Mouse (Mus musculus) cerebellum, postnatal 4 days (tissue): Measurements from ENCODE around the gene Ulk1.
"Not testable (repeated sequence)": the region's sequence is repeated elsewhere in the genome, so short reads cannot be mapped to it uniquely, and the experiment has no call there.

ENCODE experiments used
- DNase-seq, 2 experiments: peaks; one replicate each; pipeline ENCODE4 v3.0.0; 2022; ENCODE audit warnings: low spot score in 2 of 2, mixed read lengths in 1 of 2

The Ulk1 gene

DNA sequence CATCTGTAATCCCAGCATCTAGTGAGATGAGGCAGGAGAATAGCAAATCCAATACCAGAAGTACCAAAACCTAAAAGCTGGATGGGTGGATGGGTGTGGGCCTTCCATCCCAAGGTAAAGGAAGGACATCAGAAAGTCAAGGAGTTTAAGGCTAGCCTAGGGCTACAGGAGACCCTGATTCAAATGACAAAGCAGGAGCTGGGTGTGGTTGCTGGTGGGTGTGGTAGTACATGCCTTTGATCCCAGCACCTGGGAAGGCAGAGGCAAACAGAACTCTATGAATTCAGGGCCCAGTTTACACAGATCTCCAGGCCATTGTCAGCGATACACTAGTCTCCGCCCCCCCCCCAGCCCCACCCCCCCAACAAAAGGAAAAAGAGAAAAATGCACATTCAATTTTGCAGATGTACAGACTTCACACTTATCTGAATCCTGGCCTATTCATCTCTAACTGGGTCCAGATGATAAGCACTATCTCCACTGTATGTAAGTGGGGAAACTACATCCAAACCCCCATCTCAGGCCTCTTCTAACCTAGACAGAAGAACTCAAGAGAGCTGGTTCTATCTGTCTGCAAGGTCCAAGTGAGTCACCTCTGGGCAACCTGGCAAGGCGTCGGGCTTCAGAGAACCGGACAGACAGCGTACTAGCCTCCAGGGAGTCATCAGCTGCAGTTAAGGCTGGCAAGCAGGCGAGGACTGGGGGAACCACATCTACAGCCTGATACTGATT is 5.7 kb downstream of the Ulk1 start:
- DNase-seq: no peak

DNA sequence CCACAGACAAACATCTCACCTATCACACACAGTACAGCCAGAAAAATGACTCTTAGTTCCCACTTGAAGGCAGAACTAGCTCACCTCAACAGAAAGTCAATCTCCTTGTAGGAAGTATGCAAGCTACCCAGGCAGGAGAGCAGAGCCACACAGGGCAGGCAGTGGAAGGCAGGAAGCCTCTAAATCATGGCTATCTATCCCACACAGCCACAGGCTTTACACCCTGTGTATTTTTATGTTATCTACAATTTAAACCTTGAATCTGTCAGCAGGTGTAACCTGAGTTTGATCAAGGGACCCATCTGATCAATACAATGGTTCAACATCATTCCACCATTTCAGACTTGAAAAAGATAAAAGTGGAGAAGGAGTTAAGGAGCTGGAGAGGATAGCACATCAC is 7.1 kb downstream of the Ulk1 start:
- no peak for DNase-seq

DNA sequence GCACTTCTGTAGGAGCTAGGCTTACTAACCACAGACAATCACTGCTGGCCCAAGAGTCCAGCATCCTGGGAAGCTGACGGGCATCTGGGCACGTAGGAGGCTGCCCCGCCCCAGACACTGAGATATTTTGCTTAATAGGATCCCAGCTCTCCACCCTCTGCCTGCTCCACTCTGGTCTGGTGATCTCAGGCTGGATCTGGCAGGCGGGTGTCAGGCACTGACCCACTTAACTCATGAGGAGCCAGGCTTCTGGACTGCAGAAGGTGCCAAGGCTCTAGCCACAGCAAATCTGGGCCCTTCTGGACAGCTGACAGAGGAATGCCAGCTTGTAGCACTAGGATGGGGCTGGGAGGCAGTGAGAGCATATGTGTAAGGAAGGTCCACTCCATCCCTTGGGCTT is 7.7 kb downstream of the Ulk1 start:
- DNase-seq: no peak

DNA sequence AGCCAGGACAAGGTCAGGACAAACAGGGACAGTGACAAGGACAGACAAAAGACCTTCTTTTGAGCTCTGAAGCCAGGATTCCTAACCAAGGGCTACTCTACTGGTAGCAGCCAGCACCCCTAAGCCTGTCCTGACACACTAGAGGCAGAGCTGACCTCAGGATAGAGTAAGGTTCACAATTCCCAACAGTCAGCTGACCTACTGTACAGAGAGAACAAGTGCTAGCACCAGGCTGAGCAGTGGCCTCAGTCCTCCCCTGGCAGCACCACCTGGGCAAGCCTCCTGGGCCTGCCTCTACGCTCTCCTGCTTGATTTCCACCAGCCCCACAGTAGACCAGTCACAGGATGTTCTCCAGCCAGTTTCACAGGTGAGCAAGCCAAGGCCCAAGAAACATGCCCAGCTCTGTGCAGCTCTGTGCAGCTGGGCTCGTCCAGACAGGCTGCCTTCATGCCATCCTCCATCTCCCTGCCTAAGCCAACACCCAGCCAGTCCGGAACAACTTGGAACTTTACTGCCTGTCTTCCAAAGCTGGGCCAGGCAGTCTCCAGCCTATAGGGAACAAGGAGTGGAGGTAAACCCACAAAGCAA is 8.8 kb downstream of the Ulk1 start:
- DNase-seq: no peak

DNA sequence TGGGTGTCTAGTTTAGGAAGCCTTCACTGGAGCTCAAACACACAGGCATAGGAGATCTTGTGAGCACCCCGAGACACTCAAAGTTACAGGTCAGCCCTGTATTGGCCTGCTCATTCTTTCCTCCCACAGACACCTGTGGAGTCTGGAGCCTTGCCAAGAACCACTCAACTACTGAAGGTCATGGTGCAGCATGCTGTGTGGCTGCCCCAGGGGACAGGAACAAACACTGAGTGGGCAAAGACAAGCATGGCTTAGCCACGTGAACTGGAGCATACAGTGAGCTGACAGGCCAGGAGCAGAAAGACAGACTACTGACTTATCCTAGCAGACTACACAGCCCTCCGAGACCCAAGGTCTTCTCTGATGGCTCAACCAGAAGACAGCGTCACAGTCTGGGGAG is 12.2 kb downstream of the Ulk1 start:
- DNase-seq: no peak

DNA sequence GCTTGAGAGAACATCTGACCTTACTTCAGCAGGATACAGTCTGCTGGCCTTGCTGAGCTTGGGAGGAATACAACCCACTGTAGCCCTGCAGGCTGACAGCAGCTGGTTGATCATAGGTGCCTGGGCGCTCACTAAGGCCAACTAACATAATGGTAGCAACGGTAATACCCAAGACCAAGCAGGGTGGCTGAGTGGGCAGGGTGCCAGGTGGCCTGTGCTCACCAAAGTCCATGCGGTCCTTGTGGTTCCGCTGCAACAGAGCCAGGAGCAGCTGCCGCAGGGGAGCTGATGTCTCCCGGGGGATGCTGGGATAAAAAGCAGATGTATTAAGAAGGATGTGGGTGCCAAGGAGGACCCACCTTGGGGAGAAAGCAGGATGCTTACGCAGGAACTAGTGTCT is 15.5 kb downstream of the Ulk1 start:
- DNase-seq: no peak

DNA sequence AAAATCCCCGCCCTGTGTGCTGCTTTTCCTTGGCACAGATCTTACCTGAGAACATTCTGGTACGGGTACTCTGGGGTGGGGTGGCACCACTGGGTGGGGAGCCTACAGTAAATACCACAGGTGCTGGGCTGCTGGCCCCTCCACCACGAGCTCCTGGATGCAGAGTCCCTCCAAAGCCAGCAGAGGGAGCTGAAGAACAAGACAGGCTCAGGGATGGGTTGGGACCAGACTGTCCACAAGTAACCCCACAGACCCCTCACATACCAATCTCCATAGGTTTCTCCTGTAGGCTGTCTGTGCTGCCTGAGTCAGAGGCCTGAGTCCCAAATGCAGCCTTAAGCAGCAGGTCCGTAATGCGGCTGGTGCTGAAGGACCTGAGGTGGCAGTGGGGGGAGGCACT is 21.2 kb downstream of the Ulk1 start:
- DNase-seq: peak in 1 of 2 experiments; percentile 55

DNA sequence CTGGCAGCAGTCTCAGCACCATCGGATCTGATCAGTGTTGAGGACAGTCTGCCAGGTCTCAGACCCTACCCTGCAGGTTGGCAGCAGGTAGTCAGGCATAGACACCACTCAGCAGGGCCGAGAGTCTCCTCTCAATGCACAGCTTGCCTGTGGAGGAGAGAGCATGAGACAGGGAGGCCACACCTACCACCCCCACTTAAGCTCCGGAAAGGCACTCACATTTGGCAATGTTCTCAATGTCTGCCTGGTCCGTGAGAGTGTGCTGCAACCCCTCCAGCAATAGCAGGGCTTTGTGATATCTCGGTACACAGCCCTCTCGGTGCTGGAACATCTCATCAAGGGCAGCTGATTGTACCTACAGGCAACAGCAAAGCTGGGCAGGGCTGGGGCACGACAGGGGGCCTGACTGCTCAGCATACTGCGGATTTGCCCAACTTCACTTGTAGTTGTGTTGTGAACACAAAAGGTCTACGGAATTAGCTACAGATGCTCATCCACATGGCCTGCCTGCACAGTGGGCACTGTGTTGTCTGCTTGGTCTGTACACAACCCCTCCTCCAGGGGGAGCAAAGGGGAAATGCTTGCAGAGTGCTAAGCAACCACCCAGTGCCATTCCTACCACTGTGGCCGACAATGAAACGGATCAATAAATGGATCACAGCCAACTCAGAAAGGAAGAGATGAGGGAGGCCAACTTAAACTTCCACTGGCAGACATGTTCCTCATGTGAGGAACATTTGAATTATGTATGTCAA is 23.6 kb downstream of the Ulk1 start:
- no peak for DNase-seq

DNA sequence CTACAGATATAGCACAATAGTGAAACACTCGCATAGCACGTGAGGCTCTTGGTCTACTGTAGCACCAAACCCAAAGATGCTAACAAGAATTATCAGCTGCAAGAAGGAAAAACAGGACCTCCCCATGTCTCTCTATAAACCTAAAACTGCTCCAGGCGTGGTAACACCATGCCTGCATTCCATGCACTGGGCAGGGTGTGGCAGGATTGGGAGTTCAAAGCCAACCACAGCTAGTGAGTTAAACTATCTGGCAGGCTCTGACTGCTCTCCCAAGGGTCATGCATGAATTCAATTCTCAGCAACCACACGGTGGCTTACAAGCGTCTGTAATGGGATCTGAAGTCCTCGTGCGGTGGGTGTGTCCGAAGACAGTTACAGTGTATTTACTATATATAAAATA is 26.7 kb downstream of the Ulk1 start:
- no peak for DNase-seq

DNA sequence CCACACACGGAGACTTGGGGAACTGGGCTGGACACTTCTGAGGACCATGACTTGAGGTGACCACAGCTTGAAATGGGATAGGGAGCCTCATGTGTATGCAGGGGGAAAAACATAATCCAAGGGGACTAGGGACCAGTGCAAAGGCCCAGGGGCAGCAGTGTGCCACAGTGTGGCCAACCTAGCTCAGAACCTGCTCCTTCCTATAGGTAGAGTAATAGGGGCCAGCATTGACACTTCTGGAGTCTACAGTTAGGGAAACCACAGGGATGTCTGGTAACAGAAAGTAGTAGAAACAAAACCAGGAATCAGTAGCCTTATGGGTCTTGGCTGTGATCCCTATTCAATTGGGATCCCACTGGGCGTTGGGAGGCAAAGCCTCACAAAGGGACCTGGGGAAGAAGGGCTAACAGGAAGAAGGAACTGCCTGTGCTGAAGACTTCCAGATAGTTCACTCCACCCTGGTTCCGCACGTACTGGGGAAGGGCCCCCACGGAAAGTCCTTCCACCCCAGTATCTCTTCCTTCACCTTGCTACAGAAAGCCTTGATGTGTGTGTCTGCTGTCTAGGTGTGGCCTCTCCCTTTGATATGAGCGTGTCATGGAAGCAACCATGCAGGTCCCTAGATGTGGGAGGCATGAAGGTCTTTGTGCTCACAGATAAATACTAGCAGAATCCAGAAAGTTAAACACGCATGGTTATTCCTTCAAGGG is 28.2 kb downstream of the Ulk1 start:
- no peak for DNase-seq

DNA sequence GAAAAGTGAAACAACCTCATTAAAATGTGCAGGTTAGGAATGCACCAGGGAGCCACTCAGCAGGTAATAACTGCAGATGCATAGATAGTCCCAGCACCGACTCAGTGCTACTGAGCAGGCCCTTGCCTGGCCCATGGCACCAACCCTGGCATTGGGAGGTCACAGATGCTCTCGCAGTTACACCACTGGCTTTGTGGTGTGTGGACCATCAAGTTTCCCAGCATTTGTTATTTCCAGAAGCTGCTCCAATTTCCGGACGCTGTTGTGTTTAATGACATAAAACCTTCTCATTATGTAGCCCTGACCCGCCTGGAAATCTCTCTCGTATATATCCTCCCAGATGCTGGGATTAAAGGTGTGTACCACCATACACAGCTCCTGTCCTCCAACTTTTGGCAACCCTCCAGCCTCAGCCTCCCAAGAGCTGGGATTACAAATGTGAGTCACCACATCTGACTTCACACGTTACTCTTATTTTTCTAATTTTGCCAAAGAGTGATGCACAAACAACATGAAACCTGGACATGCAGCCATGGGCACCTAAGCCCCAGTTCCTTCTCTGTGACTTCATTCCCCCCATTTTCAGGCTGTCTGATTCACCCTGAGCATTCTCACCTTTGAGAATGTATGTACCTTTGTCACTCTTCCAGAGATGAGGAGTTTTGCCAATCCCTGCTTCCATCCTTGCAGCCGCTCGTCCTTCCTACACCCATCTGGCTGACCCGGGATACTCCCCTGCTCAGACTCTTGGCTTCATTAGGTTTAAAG is 29.0 kb downstream of the Ulk1 start:
- DNase-seq: no peak

DNA sequence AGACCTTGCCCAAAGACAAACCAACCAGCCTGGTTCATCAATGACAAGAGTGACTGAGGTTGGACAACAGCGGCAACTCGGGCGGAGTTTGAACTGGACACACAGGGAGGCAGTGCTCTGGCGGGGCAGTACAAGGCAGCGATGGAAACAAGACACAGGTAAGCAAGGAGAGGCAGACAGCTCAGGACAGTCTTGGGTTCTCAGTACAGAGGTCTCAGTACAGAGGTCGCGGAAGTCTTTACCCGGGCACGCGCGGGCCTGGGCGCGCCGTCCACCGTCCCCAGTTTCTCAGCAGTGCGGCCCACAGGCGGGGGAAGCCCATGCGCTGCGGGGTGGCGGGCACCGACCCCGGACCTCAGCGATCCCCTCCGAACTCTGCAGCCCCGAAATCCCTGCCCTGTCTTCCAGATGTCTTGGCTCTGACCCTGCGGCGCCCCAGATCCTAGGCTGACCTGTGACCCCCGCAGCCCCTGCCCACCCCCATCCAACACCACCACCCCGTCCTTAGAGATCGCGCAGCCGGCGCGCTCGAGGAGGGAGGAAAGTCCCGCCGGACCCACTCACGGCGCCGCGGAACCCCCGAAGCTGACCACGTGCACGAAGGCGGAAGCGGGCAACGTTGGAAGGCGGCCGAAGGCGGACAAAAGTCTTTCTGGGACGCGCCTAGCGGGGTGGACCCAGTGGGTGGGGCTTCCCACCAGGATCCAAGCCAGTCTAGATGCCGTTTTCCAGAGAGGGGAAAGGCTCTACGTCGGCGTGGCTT is 29.7 kb downstream of the Ulk1 start, which contains the start of gene Pus1:
Pus1 (minus strand) TSS at position 662 of the 763 bp plus-strand sequence.
- DNase-seq: peak; percentile 81 to 89

DNA sequence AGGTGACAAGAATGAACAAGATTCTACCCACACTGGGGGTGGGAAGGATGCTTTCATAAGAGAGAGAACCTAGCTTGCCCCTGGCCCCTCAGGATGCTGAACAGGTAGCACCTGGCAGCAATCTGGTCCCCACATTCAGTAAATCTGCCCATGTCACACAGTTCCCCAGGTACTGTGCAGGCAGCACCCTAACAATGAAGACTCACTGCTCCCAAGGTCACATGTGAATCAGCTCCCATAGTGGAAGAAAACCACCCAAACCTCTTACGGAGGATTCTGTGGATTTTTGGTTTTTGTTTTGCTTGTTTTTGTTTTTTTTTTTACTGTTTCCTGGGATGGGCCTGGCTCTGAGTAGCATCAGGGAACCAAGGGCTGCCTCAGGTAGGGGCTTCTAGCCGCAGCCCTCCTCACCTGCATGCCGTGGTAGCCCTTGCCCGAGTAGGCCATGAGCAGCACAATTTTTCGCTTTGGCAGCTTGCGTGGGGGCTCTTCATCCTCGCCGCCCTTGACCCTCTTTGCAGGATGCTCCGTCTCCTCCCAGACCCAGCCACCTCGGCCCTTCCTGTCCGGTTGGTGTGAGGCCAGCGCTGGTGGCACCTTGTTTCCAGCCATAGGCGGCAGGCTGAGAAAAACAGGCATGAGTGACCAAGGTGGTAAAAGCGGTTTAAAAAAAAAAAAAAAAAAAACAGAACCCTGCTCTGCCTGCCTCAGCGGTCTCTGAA is 30.5 kb downstream of the Ulk1 start:
- DNase-seq: no peak

DNA sequence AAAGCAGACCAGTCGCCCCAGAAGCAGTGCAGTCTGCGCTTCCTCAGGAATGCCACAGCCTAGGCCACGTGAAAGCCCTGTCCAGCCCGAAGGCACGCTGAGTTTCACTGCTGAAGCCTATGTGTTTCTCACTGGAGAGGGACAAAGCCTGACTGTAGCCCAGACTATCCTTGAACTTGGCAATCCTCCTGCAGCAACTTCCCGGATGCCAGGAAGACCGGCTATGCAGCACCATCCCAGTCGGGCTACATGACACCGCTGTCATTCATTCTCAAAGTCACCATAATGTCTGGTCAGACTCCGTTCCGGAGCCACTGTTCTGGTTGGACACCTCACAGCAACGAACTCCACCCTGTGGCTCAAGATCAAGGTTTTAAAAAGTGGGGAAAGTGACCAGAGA is 31.6 kb downstream of the Ulk1 start:
- no peak for DNase-seq

DNA sequence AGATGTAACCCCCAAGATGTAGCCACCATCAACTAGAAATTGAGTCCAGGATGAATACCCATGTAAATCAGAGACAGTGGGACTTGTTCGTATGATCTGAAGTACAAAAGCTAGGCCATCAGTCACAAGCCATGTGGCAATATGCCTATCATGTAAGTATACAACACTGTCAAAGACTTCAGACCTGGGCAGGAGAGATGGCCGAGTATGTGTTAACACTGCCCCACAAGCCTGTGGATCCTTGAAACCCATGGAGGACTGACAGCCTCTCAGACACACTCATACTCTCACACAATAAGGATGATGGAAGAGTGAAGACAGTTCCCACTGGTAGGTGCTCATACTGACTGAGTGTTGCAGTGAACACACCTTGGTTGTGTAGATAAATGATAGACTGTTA is 33.8 kb downstream of the Ulk1 start:
- DNase-seq: no peak

DNA sequence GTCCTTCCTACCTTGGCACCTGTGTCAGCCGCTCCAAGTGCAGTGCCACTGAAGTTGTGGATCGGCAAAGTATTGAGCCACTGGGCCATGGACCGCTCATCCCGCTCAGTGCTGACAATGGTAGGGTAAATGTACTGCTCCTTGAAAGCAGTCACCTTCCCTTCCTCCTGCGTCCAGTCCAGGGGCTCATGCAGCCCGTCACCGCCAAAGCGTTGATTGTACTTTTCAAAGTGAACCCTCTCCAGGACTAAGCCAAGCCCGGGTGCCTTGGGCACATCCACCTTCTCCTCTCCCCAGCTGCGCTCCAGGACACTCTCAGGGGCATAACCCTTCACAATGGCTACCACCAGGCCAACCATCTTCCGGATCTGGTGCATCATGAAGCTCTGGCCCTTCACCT is 35.4 kb downstream of the Ulk1 start:
- no peak for DNase-seq

DNA sequence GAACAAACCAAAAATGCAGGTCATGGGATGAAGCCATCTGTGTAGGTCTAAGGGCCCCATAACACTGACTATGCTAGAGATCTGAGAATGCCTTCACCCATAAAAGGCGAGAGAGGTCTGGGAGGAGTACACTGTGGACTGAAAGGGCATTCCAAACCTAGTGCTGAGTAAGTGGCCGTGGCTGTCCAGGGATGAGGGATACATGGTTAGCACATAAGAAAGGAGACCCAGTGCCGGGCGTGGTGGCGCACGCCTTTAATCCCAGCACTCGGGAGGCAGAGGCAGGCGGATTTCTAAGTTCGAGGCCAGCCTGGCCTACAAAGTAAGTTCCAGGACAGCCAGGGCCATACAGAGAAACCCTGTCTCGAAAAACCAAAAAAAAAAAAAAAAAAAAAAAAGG is 37.0 kb downstream of the Ulk1 start:
- DNase-seq: not testable (repeated sequence)

DNA sequence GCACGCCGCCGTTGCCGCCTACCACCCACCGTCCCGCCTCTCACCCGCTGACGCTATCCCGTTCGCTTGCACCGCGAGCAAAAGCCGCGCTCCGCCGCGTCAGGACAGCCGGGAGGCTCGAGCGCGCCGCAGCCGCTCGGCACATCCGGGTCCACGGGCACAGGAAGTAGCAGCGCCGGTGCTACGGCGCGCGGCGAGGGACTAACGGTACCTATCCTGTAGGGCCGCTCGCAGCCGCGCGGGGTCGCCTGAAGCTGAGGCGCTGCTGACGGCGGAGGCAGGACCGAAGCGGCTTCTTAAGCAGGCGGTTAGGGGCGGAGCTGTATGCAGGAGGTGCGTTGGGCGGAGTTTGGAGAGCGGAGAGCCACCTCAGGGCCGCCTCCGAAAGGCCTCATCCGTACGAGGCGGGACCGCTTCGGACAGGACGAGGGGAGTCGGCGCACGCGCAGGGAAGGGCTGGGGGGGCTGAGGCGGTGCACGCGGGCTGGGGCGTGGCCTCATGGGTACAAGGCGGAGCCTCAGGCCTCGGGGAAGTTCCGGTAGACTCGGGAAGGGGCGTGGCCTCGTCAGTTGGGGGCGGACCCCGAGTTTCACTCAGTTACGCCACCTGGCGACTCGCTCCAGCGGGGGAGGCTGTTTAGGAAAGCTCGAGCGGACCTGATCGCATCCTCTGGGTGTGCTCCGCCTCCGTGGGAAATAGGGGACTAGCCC is 39.3 kb downstream of the Ulk1 start, which contains the start of gene Ep400:
Ep400 (minus strand) TSS at position 270 of the 711 bp plus-strand sequence.
- peak; percentile 100 for DNase-seq

DNA sequence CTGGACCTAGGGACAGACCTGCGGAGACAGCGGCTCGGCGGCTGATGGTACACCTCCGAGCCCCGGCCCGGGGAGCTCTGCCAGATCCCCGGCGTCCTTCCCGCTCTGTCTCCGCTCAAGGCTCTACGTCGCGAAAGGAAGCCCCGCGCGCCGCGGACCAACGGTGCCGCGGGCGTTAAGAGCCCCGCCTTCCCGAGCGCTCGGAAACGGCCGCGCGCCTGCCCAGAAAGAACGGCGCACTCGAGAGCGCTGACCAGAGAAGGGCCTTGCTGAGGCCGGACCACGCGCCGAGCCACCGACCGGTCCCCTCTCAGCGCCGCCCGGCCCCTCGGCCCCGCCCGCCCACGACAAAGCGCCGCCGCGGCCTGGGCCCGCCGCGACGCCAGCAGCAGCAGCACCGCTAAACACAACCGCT is 39.9 kb downstream of the Ulk1 start:
- peak in 1 of 2 experiments; percentile 40 for DNase-seq
